Mouse (Mus musculus) testis, adult 2 months (tissue): ENCODE data around the gene Csf3r. TPM values are rescaled to one million over a fixed set of nuclear protein-coding genes. Genes with fewer than 3 reads are reported as not detected.

ENCODE experiments used
- H3K27ac ChIP-seq: fragments of 200-500 bp; 2 replicates; pipeline ENCODE4 v1.5.1; 2012; ENCODE audit warnings: low read depth, low read length; ENCODE audit not compliant: control insufficient read depth, insufficient read depth
- H3K27me3 ChIP-seq: fragments of 200-500 bp; 2 replicates; pipeline ENCODE4 v1.6.1; 2012; ENCODE audit warnings: mild to moderate bottlenecking, low read length, moderate library complexity; ENCODE audit not compliant: control insufficient read depth, insufficient read depth
- H3K36me3 ChIP-seq: fragments of 200-500 bp; 2 replicates; pipeline ENCODE4 v1.6.1; 2012; ENCODE audit warnings: mild to moderate bottlenecking, low read length; ENCODE audit not compliant: control insufficient read depth, insufficient read depth
- H3K4me1 ChIP-seq: fragments of 200-500 bp; 2 replicates; pipeline ENCODE4 v1.6.1; 2012; ENCODE audit warnings: low read length; ENCODE audit not compliant: control insufficient read depth, insufficient read depth
- H3K4me3 ChIP-seq: fragments of 200-500 bp; 2 replicates; pipeline ENCODE4 v1.5.1; 2012; ENCODE audit warnings: low read depth, mild to moderate bottlenecking, low read length, moderate library complexity, mixed read lengths; ENCODE audit not compliant: control insufficient read depth
- CTCF ChIP-seq: fragments of 200-500 bp; IDR thresholded peaks from 2 replicates; pipeline ENCODE4 v1.5.1; 2012; ENCODE audit warnings: low read depth, mild to moderate bottlenecking, inconsistent platforms, low read length, moderate library complexity; ENCODE audit not compliant: control insufficient read depth, insufficient read depth, insufficient replicate concordance
- POLR2A ChIP-seq: fragments of 200-500 bp; IDR thresholded peaks from 2 replicates; pipeline ENCODE4 v1.6.1; 2012; ENCODE audit warnings: low read depth, mild to moderate bottlenecking, inconsistent platforms, low read length, moderate library complexity; ENCODE audit not compliant: control insufficient read depth
- polyA plus RNA-seq: library from polyadenylated mRNA; depleted of rRNA; stranded (reverse); fragments of >200 nt; gene quantifications from 2 replicates; pipeline ENCODE4 v1.2.3, GENCODE M21; 2012

The Csf3r gene
- polyA plus RNA-seq, 1 experiment = 0.80 TPM

DNA sequence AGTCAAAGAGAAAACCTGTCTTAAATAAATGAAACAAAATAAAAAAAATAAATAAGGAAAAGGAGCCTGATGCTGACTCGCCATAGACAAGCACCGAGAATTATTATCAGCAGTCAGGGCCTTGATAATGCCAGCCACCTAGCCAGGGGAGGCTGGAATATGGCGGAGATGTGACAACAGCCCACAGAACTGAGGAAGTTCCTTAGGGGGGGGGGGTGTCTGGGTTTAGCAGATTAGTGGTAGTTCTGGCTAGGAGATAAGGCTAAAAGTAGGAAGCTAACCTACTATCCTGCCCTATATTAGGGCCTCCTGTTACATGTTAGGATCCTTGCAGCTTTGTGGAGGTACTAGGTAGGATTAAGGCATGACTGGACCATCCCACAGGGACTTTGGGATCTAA is 3.6 kb downstream of the Csf3r start:
- TF ChIP-seq POLR2A (no peak), CTCF (no peak)

GRCm38 (mm10) chr4:126029042-126029441 is 4.7 kb downstream of the Csf3r start:
- no peak for TF ChIP-seq CTCF
- no peak for TF ChIP-seq POLR2A
- no peaks in the 10 kb centered on the region for H3K27me3 ChIP-seq
- H3K4me3 ChIP-seq = no peak overlapping the region
- H3K4me1 ChIP-seq = peaks cover 6% of the 10 kb centered on the region
- no peaks in the 10 kb centered on the region for H3K36me3 ChIP-seq
- no peak overlapping the region for H3K27ac ChIP-seq

More for the DNA sequence above, 3.6 kb downstream of the Csf3r start:
- Histone ChIP-seq H3K4me1 (peaks cover 6% of the 10 kb centered on the region), H3K36me3 (no peaks in the 10 kb centered on the region), H3K27ac (no peak overlapping the region), H3K27me3 (no peaks in the 10 kb centered on the region), H3K4me3 (no peak overlapping the region)

GRCm38 (mm10) chr4:126030705-126031104 is 6.4 kb downstream of the Csf3r start:
- TF ChIP-seq CTCF (no peak), POLR2A (no peak)
- H3K27ac ChIP-seq = no peak overlapping the region

DNA sequence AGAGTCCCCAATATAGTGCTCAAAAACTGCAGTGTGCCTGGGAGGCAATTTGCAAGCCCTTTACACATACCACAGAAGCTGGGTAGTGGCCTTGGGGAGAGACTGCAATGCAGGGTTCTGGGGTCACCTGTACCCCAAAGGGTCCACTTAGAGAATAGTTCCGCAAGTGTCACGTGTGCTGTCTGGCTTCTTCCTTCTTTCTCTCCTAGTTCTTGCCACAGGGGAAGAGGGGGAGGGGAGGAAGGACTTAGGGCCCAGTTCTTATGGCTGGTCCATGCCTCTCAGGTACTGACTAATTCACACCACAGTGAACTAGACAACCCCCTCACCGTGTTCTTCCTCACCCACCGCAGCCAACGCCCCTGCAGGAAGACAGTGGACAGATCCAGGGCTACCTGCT is 11.1 kb downstream of the Csf3r start:
- no peaks in the 10 kb centered on the region for H3K4me1 ChIP-seq
- no peak for TF ChIP-seq CTCF
- no peak for TF ChIP-seq POLR2A
- no peaks in the 10 kb centered on the region for H3K36me3 ChIP-seq
- no peaks in the 10 kb centered on the region for H3K27me3 ChIP-seq
- H3K27ac ChIP-seq = no peak overlapping the region
- no peak overlapping the region for H3K4me3 ChIP-seq

More at GRCm38 (mm10) chr4:126030705-126031104, 6.4 kb downstream of the Csf3r start:
- Histone ChIP-seq H3K4me1 (no peaks in the 10 kb centered on the region), H3K4me3 (no peak overlapping the region), H3K36me3 (no peaks in the 10 kb centered on the region), H3K27me3 (no peaks in the 10 kb centered on the region)

DNA sequence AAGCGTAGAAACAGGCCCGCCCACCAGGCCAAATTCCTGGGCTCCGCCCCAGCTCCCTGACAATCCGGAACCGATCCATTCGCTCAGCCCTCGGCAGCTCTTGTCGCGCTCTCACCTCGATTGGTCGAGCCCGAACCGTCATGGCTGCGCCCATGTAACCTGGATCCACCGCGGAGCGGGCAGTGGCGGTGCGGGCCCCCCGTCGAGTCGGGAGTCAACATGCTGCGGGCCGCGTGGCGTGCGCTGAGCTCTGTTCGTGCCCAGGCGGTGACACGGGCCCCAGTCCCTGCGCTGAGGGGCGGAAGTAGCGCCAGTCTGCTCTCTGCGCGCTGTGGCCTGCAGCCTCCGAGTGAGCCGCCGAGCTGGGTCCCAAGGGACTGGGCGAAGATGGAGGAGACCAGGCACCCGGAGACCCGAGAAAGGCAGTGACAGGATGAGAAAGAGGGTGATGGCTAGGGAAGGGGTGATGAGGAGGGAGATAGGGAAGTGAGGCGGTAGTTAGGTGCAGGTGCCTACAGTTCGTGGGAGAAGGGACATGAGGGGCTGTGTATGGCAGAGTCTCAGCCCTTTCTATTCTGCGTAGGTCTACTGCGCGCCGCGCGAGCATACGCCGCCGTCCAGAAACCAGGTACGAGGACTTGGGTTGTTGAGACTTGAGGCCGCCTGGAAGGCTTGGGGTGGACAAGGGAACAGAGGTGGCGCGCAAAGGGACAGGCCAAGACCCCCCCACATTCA is 22.7 kb downstream of the Csf3r start, which contains the start of gene Mrps15:
Mrps15 (plus strand) TSS at position 75 of the 735 bp plus-strand sequence.
- peak within 1 kb of the TSS; percentile 68 for H3K27ac ChIP-seq
- peaks cover 2% of the 10 kb centered on the region; the same call in 1 of the 2 replicates for H3K4me1 ChIP-seq
- peak; percentile 76 for TF ChIP-seq POLR2A
- TF ChIP-seq CTCF = no peak
- H3K27me3 ChIP-seq = no peaks in the 10 kb centered on the region
- peak within 1 kb of the TSS; percentile 87 for H3K4me3 ChIP-seq
- no peaks in the 10 kb centered on the region for H3K36me3 ChIP-seq

GRCm38 (mm10) chr4:126051617-126052016 is 27.3 kb downstream of the Csf3r start:
- peaks cover 2% of the 10 kb centered on the region; the same call in 1 of the 2 replicates for H3K36me3 ChIP-seq
- H3K4me1 ChIP-seq = peaks cover under 1% of the 10 kb centered on the region; the same call in 1 of the 2 replicates
- no peak for TF ChIP-seq POLR2A
- TF ChIP-seq CTCF = no peak
- H3K27ac ChIP-seq = no peak overlapping the region
- no peaks in the 10 kb centered on the region for H3K27me3 ChIP-seq
- H3K4me3 ChIP-seq = no peak overlapping the region

- TF ChIP-seq CTCF (no peak), POLR2A (no peak)
- peak overlapping the region; percentile 79 for H3K27ac ChIP-seq
- H3K27me3 ChIP-seq = no peaks in the 10 kb centered on the region
- H3K4me1 ChIP-seq = peaks cover 3% of the 10 kb centered on the region; the same call in 1 of the 2 replicates
- peaks cover 2% of the 10 kb centered on the region; the same call in 1 of the 2 replicates for H3K36me3 ChIP-seq
- H3K4me3 ChIP-seq = peak overlapping the region; percentile 99
Observed at GRCm38 (mm10) chr4:126057207-126058133, 33.1 kb downstream of the Csf3r start.
